Mouse (Mus musculus) brain, embryonic 14.5 days (tissue): Measurements from ENCODE around the gene Igsf8. TPM values are rescaled to one million over a fixed set of nuclear protein-coding genes. Genes with fewer than 3 reads are reported as not detected.
"Not testable (repeated sequence)": the region's sequence is repeated elsewhere in the genome, so short reads cannot be mapped to it uniquely, and the experiment has no call there.

Experiments used
- DNase-seq: peaks from one replicate; pipeline ENCODE4 v3.0.0-alpha.2; 2011; ENCODE audit warnings: low read depth
- CTCF ChIP-seq: fragments of 200-500 bp; IDR thresholded peaks from 2 replicates; pipeline ENCODE4 v1.5.1; 2012; ENCODE audit warnings: inconsistent platforms, mild to moderate bottlenecking, moderate library complexity, borderline replicate concordance; ENCODE audit not compliant: insufficient read depth, insufficient read length; ENCODE audit errors: extremely low read depth
- POLR2A ChIP-seq: fragments of 200-500 bp; IDR thresholded peaks from 2 replicates; pipeline ENCODE4 v1.6.1; 2012; ENCODE audit warnings: mild to moderate bottlenecking, inconsistent platforms, borderline replicate concordance; ENCODE audit not compliant: poor library complexity, insufficient read depth, insufficient read length, severe bottlenecking; ENCODE audit errors: extremely low read depth
- polyA plus RNA-seq: library from polyadenylated mRNA; depleted of rRNA; stranded (reverse); fragments of >200 nt; gene quantifications from 2 replicates; pipeline ENCODE4 v1.2.3, GENCODE M21; 2012

The Igsf8 gene
- polyA plus RNA-seq, 1 experiment, result 110 TPM

GRCm38 (mm10) chr1:172243547-172244205 is 17.8 kb upstream of the Igsf8 start:
- peak; percentile 51 for DNase-seq
- TF ChIP-seq POLR2A, result no peak
- TF ChIP-seq CTCF, result peak; percentile 19; the same call in 1 of the 2 replicates

- not testable (repeated sequence) for DNase-seq
Observed at GRCm38 (mm10) chr1:172244645-172245044, 16.8 kb upstream of the Igsf8 start.

- no peak for DNase-seq
- TF ChIP-seq POLR2A, result no peak
- no peak for TF ChIP-seq CTCF
Observed at GRCm38 (mm10) chr1:172247216-172247615, 14.2 kb upstream of the Igsf8 start.

GRCm38 (mm10) chr1:172247679-172248078 is 13.8 kb upstream of the Igsf8 start:
- no peak for TF ChIP-seq POLR2A
- peak; percentile 68 for TF ChIP-seq CTCF
- peak; percentile 64 for DNase-seq

- DNase-seq, result no peak
- TF ChIP-seq POLR2A (no peak), CTCF (no peak)
Observed at GRCm38 (mm10) chr1:172258314-172258713, 3.1 kb upstream of the Igsf8 start, which contains the start of gene Atp1a4. Gene Atp1a4 (minus strand): TSS chr1:172258414.

GRCm38 (mm10) chr1:172271208-172271607 is 9.8 kb downstream of the Igsf8 start:
- no peak for TF ChIP-seq POLR2A
- DNase-seq, result no peak

GRCm38 (mm10) chr1:172271765-172272164 is 10.3 kb downstream of the Igsf8 start:
- peak; percentile 86 for DNase-seq
- no peak for TF ChIP-seq CTCF
- TF ChIP-seq POLR2A, result no peak

- no peak for DNase-seq
- no peak for TF ChIP-seq CTCF
- TF ChIP-seq POLR2A, result no peak
Observed at GRCm38 (mm10) chr1:172273386-172273785, 11.9 kb downstream of the Igsf8 start.

GRCm38 (mm10) chr1:172274116-172274515 is 12.7 kb downstream of the Igsf8 start:
- DNase-seq, result no peak
- no peak for TF ChIP-seq CTCF
- TF ChIP-seq POLR2A, result no peak

GRCm38 (mm10) chr1:172274547-172274946 is 13.1 kb downstream of the Igsf8 start:
- TF ChIP-seq CTCF (no peak), POLR2A (no peak)

GRCm38 (mm10) chr1:172277172-172277571 is 15.7 kb downstream of the Igsf8 start:
- no peak for TF ChIP-seq POLR2A
- no peak for TF ChIP-seq CTCF
- DNase-seq, result no peak

More at GRCm38 (mm10) chr1:172274547-172274946, 13.1 kb downstream of the Igsf8 start:
- DNase-seq, result no peak

GRCm38 (mm10) chr1:172278328-172278727 is 16.9 kb downstream of the Igsf8 start:
- no peak for DNase-seq
- TF ChIP-seq POLR2A, result no peak
- no peak for TF ChIP-seq CTCF
